Mouse (Mus musculus) thymus, postnatal 0 days (tissue): ENCODE measurements around the gene Gng2. TPM values are rescaled to one million over a fixed set of nuclear protein-coding genes. Genes with fewer than 3 reads are reported as not detected.
"Not testable (repeated sequence)": the region's sequence is repeated elsewhere in the genome, so short reads cannot be mapped to it uniquely, and the experiment has no call there.

Experiments used
- DNase-seq: peaks from one replicate; pipeline ENCODE4 v3.0.0-alpha.2; 2015; ENCODE audit warnings: low spot score
- polyA plus RNA-seq: library from polyadenylated mRNA; unstranded; fragments of >200 nt; fragmentation: Nextera tagmentation; extraction: Ambion mirVana; gene quantifications from 2 replicates; pipeline ENCODE4 v1.2.1, GENCODE M21; 2015

Gene Gng2
- polyA plus RNA-seq, 1 experiment from 2014 or later = 28.0 TPM

GRCm38 (mm10) chr14:19942329-19942728 is 35.1 kb downstream of the Gng2 start:
- DNase-seq = no peak

- no peak for DNase-seq
Observed at GRCm38 (mm10) chr14:19940066-19940465, 37.4 kb downstream of the Gng2 start.

- DNase-seq = no peak
Observed at GRCm38 (mm10) chr14:19938545-19938944, 38.9 kb downstream of the Gng2 start.

GRCm38 (mm10) chr14:19935084-19935483 is 42.3 kb downstream of the Gng2 start:
- no peak for DNase-seq

GRCm38 (mm10) chr14:19933314-19933713 is 44.1 kb downstream of the Gng2 start:
- DNase-seq = no peak

- no peak for DNase-seq
Observed at GRCm38 (mm10) chr14:19927879-19928278, 49.5 kb downstream of the Gng2 start.

GRCm38 (mm10) chr14:19927156-19927555 is 50.3 kb downstream of the Gng2 start:
- no peak for DNase-seq

- no peak for DNase-seq
Observed at GRCm38 (mm10) chr14:19926312-19926711, 51.1 kb downstream of the Gng2 start.

- no peak for DNase-seq
Observed at GRCm38 (mm10) chr14:19925157-19925556, 52.3 kb downstream of the Gng2 start.

GRCm38 (mm10) chr14:19924086-19924485 is 53.3 kb downstream of the Gng2 start:
- DNase-seq = no peak

- no peak for DNase-seq
Observed at GRCm38 (mm10) chr14:19920254-19920691, 57.2 kb downstream of the Gng2 start.

- no peak for DNase-seq
Observed at GRCm38 (mm10) chr14:19919789-19920188, 57.6 kb downstream of the Gng2 start.

- no peak for DNase-seq
Observed at GRCm38 (mm10) chr14:19917534-19917933, 59.9 kb downstream of the Gng2 start.

- DNase-seq = no peak
Observed at GRCm38 (mm10) chr14:19916315-19916714, 61.1 kb downstream of the Gng2 start.

- no peak for DNase-seq
Observed at GRCm38 (mm10) chr14:19912891-19913290, 64.5 kb downstream of the Gng2 start.

- no peak for DNase-seq
Observed at GRCm38 (mm10) chr14:19905615-19906014, 71.8 kb downstream of the Gng2 start.

- no peak for DNase-seq
Observed at GRCm38 (mm10) chr14:19904821-19905220, 72.6 kb downstream of the Gng2 start.

GRCm38 (mm10) chr14:19904031-19904430 is 73.4 kb downstream of the Gng2 start:
- no peak for DNase-seq

GRCm38 (mm10) chr14:19900492-19900891 is 76.9 kb downstream of the Gng2 start:
- no peak for DNase-seq

GRCm38 (mm10) chr14:19887569-19887968 is 89.9 kb downstream of the Gng2 start:
- no peak for DNase-seq

GRCm38 (mm10) chr14:19884431-19884830 is 93.0 kb downstream of the Gng2 start:
- DNase-seq = not testable (repeated sequence)

- DNase-seq = no peak
Observed at GRCm38 (mm10) chr14:19874201-19874807, 103.1 kb downstream of the Gng2 start.

GRCm38 (mm10) chr14:19867286-19867935 is 110.0 kb downstream of the Gng2 start:
- no peak for DNase-seq
